Mouse (Mus musculus): ENCODE results near the gene Ciart.

GRCm38 (mm10) chr3:95839250-95839649 lies 42.8 kb downstream of the Ciart start:
- no peak for TF ChIP-seq CTCF (IDR thresholded peaks at IDR 0.05; ENCODE audit: control insufficient read depth, insufficient read depth, insufficient read length)
- no peak for TF ChIP-seq MYOG (IDR thresholded peaks at IDR 0.05; ENCODE audit: control insufficient read depth, extremely low read depth, insufficient read length)
- TF ChIP-seq USF1 (IDR thresholded peaks at IDR 0.05; ENCODE audit: low read depth): no peak
